Mouse (Mus musculus) E14TG2a.4 (cell line): Measurements from ENCODE around the gene Tmed2.

ENCODE experiments used
- CTCF ChIP-seq: conservative IDR thresholded peaks from 2 replicates; pipeline ENCODE4 v1.5.1; 2014; ENCODE audit warnings: low read length
- NANOG ChIP-seq: IDR thresholded peaks from 2 replicates; pipeline ENCODE4 v1.6.1; 2014; ENCODE audit warnings: borderline replicate concordance, low read length, mixed read lengths
- POU5F1 ChIP-seq: IDR thresholded peaks from 2 replicates; pipeline ENCODE4 v1.6.1; 2014; ENCODE audit warnings: low read length, borderline replicate concordance

DNA sequence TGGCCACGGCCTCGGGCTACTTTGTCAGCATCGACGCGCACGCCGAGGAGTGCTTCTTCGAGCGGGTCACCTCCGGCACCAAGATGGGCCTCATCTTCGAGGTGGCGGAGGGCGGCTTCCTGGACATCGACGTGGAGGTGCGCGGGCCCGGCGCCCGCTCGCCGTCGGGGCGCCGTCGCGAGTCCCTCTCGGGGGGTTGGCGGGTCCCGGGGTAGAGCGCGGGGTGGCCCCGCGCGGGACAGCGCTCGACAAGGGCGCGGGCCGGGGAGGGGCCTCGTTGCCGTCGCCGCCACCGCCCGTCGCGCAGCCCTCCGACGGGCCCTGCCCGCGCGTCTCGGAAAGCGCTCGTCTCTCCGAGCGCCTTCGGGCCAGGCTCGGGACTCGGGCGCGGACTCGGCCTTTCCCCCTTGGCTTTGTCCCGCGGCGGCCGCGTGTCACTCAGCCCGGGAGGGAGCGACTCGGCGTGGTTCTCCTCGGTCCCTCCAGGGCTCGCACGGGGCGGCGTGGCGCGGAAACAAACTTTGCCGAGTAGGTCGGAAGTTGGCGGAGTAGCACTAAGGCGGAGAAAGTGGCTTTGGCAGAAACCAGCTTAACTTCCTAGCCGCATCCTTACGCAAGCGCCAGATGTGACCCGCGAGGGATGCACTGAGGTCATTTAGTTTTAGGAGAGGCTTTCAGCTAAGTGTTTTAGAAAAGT lies 558 bp downstream of the Tmed2 start:
- TF ChIP-seq CTCF (no peak), NANOG (no peak), POU5F1 (no peak)
